ENCODE assay signal across 8 mouse cellular contexts in genomic region chr7:29126173-29126915, GRCm38 (mm10). TPM values are rescaled to one million over a fixed set of nuclear protein-coding genes. Genes with fewer than 3 reads are reported as not detected.
DNase-seq lines count a peak whose midpoint lies in the region; ATAC-seq lines count a peak whose summit lies in the region.

No protein-coding gene starts in this region.

- intact Hi-C loops in left cerebral cortex, postnatal 14 days (cut with DNase I): loop anchor here (10.0 kb wide), 1 partner anchor 168 kb away; no protein-coding TSS in a partner anchor

- H3K4me2 ChIP-seq in kidney, embryonic 15.5 days: no peak overlapping the region

- 13% methylated on average over 7 of the region's 7 CpGs for WGBS in kidney, embryonic 15.5 days

- H3K27ac ChIP-seq in kidney, embryonic 15.5 days: no peak overlapping the region

- no peak for ATAC-seq in kidney, embryonic 15.5 days (replicated peaks; ENCODE audit: low FRiP score)

- no peak overlapping the region for H3K9ac ChIP-seq in kidney, embryonic 15.5 days

- H3K4me3 ChIP-seq in kidney, embryonic 15.5 days (replicated peaks): no peak overlapping the region

- no peaks in the 10 kb centered on the region for H3K9me3 ChIP-seq in kidney, embryonic 15.5 days (replicated peaks)

- peaks cover 3% of the 10 kb centered on the region; the same call in 1 of the 2 replicates for H3K27me3 ChIP-seq in kidney, embryonic 15.5 days

- no peaks in the 10 kb centered on the region for H3K36me3 ChIP-seq in kidney, embryonic 15.5 days

- H3K4me1 ChIP-seq in kidney, embryonic 15.5 days: peaks cover 23% of the 10 kb centered on the region

- peak; percentile 77 for DNase-seq in kidney, adult 18-20 months
- DNase-seq in ES-CJ7 (ENCODE audit: low read depth, low spot score): peak; percentile 87
- peak; percentile 66 for DNase-seq in c-Kit-positive CD71-positive TER-119-negative erythroid progenitor cells, embryonic 14.5 days (ENCODE audit: low read depth)
- peak; percentile 64 for DNase-seq in heart, adult 8-10 months (ENCODE audit: low spot score)
- DNase-seq in left cerebral cortex, postnatal 14 days (ENCODE audit: low spot score in 2 of 2): peak; percentile 34 to 35
- peak; percentile 59 to 73 for DNase-seq in monocyte, adult 2 months (ENCODE audit: low read depth in 1 of 2, low spot score in 2 of 2)
- peak; percentile 88 for DNase-seq in thymus, postnatal 14 days

RNA-seq across cellular contexts. Expression of gene Ryr1, which starts 1.4 kb away (rescaled TPM):
- 1.6 and 1.8 TPM in 2 replicates for polyA plus RNA-seq in kidney, embryonic 15.5 days (2015; fragmentation: Nextera tagmentation; extraction: Ambion mirVana)
- 1 to 10 TPM in 2 of 4 experiments, under 1 TPM in 2; 0.79 to 1.5 (median 0.92) TPM for total RNA-seq in heart, adult 8-10 months (2022)
- 1 to 10 TPM; 6.1 to 8.2 TPM for total RNA-seq in left cerebral cortex, postnatal 14 days (2021)

RNA-seq across cellular contexts. Expression of gene Rasgrp4, which starts 8.3 kb away (rescaled TPM):
- polyA plus RNA-seq in kidney, embryonic 15.5 days (2015; fragmentation: Nextera tagmentation; extraction: Ambion mirVana): 0.48 and 1.2 TPM in 2 replicates
- total RNA-seq in heart, adult 8-10 months (2022): 1 to 10 TPM in 3 of 4 experiments, under 1 TPM in 1; 1.00 to 1.5 (median 1.2) TPM
- 1 to 10 TPM; 1.8 to 2.2 TPM for total RNA-seq in left cerebral cortex, postnatal 14 days (2021)

RNA-seq across cellular contexts. Expression of gene Fam98c, which starts 29.7 kb away (rescaled TPM):
- 19.4 and 21.4 TPM in 2 replicates for polyA plus RNA-seq in kidney, embryonic 15.5 days (2015; fragmentation: Nextera tagmentation; extraction: Ambion mirVana)
- 10 to 100 TPM; 10.4 to 12.6 (median 10.8) TPM for total RNA-seq in heart, adult 8-10 months (2022)
- 10 to 100 TPM; 32.7 to 37.5 TPM for total RNA-seq in left cerebral cortex, postnatal 14 days (2021)

RNA-seq across cellular contexts. Expression of gene Ggn, which starts 43.7 kb away (rescaled TPM):
- 0.72 and 1.00 TPM in 2 replicates for polyA plus RNA-seq in kidney, embryonic 15.5 days (2015; fragmentation: Nextera tagmentation; extraction: Ambion mirVana)
- total RNA-seq in heart, adult 8-10 months (2022): under 1 TPM in 3 of 4 experiments, not detected in 1; 0.14 to 0.37 (median 0.28) TPM
- total RNA-seq in left cerebral cortex, postnatal 14 days (2021): 1 to 10 TPM in 1 of 2 experiments, under 1 TPM in 1; 0.92 to 1.2 TPM

RNA-seq across cellular contexts. Expression of gene Spred3, which starts 43.9 kb away (rescaled TPM):
- polyA plus RNA-seq in kidney, embryonic 15.5 days (2015; fragmentation: Nextera tagmentation; extraction: Ambion mirVana): 3.4 and 4.0 TPM in 2 replicates
- under 1 TPM; 0.23 to 0.75 (median 0.52) TPM for total RNA-seq in heart, adult 8-10 months (2022)
- 10 to 100 TPM; 45.7 to 48.0 TPM for total RNA-seq in left cerebral cortex, postnatal 14 days (2021)

Comparison
In these comparisons a context has a peak if more than half of its experiments do, and no peak if none do; other contexts are left out.
1. DNase-seq: peak in every context shown above with its lines; median percentile 88 in thymus, postnatal 14 days; 87 in ES-CJ7; 77 in kidney, adult 18-20 months; 66 in c-Kit-positive CD71-positive TER-119-negative erythroid progenitor cells, embryonic 14.5 days; 66 in monocyte, adult 2 months; 64 in heart, adult 8-10 months; 34 in left cerebral cortex, postnatal 14 days.